Mouse (Mus musculus) midbrain, postnatal 0 days (tissue): Measurements from ENCODE around the gene H2-Ab1. TPM values are rescaled to one million over a fixed set of nuclear protein-coding genes. Genes with fewer than 3 reads are reported as not detected.
A peak's percentile ranks its signal among the peaks of the same experiment; 100 is the strongest.
"Not testable (repeated sequence)": the region's sequence is repeated elsewhere in the genome, so short reads cannot be mapped to it uniquely, and the experiment has no call there.

Experiments used
- ATAC-seq: fragments of 200-750 bp; cut with Nextera tagmentation; 2 replicates; pipeline ENCODE4 v1.8.0; 2017; ENCODE audit warnings: moderate number of reproducible peaks, mild to moderate bottlenecking, moderate TSS enrichment, moderate library complexity; ENCODE audit not compliant: low FRiP score
- DNase-seq: peaks from one replicate; pipeline ENCODE4 v3.0.0-alpha.2; 2015; ENCODE audit warnings: low spot score
- H3K27ac ChIP-seq: fragments of 300-500 bp; sonication (generic); 2 replicates; pipeline ENCODE4 v1.5.1; 2014; ENCODE audit warnings: low read depth, mild to moderate bottlenecking, low read length, mixed read lengths
- H3K27me3 ChIP-seq: fragments of 300-500 bp; sonication (generic); 2 replicates; pipeline ENCODE4 v1.6.1; 2014; ENCODE audit warnings: low read length, control low read depth, mixed read lengths; ENCODE audit not compliant: insufficient read depth
- H3K36me3 ChIP-seq: fragments of 300-500 bp; sonication (generic); 2 replicates; pipeline ENCODE4 v1.6.1; 2014; ENCODE audit warnings: low read length, control low read depth, mixed read lengths; ENCODE audit not compliant: insufficient read depth
- H3K4me1 ChIP-seq: fragments of 300-500 bp; sonication (generic); 2 replicates; pipeline ENCODE4 v1.6.1; 2014; ENCODE audit warnings: mild to moderate bottlenecking, control low read depth, antibody characterized with exemption, low read length, mixed read lengths; ENCODE audit not compliant: insufficient read depth
- H3K4me2 ChIP-seq: fragments of 300-500 bp; sonication (generic); 2 replicates; pipeline ENCODE4 v1.6.1; 2014; ENCODE audit warnings: low read depth, mild to moderate bottlenecking, low read length, mixed read lengths; ENCODE audit not compliant: poor library complexity, severe bottlenecking
- H3K4me3 ChIP-seq: fragments of 300-500 bp; sonication (generic); 2 replicates; pipeline ENCODE4 v1.5.1; 2014; ENCODE audit warnings: low read depth, mild to moderate bottlenecking, low read length, moderate library complexity
- H3K9ac ChIP-seq: fragments of 300-500 bp; sonication (generic); replicated peaks from 2 replicates; pipeline ENCODE4 v1.6.1; 2014; ENCODE audit warnings: mild to moderate bottlenecking, low read length, moderate library complexity, mixed read lengths; ENCODE audit not compliant: poor library complexity, severe bottlenecking
- H3K9me3 ChIP-seq: fragments of 300-500 bp; sonication (generic); 2 replicates; pipeline ENCODE4 v1.6.1; 2016; ENCODE audit warnings: low read length, control low read depth
- CTCF ChIP-seq: IDR thresholded peaks from 2 replicates; pipeline ENCODE4 v1.5.1; 2016; ENCODE audit warnings: antibody characterized with exemption, mild to moderate bottlenecking
- WGBS: fragments of 180-500 bp; shearing (Covaris S2); extraction: QIAGEN DNeasy Blood & Tissue Kit; methylation state at CpG from one replicate; pipeline ENCODE4 v1.1.7; 2014; 5-methylcytosine and 5-hydroxymethylcytosine counted together
- polyA plus RNA-seq: library from polyadenylated mRNA; unstranded; fragments of >200 nt; fragmentation: Nextera tagmentation; extraction: Ambion mirVana; gene quantifications from 2 replicates; pipeline ENCODE4 v1.2.1, GENCODE M21; 2015
- total RNA-seq: library from RNA; depleted of rRNA; stranded (reverse); fragments of >200 nt; gene quantifications from 2 replicates; pipeline ENCODE4 v1.2.3, GENCODE M21; 2014

H2-Ab1 gene
- total and polyA plus RNA-seq, 2 experiments from 2014 or later, result 1.4 to 1.5 TPM

GRCm38 (mm10) chr17:34309225-34309624 is 51.7 kb downstream of the H2-Ab1 start:
- ATAC-seq, result no peak
- WGBS, result 27% methylated on average over 10 of the region's 10 CpGs
- peak overlapping the region; percentile 68 for H3K27ac ChIP-seq

GRCm38 (mm10) chr17:34309683-34310385 is 52.3 kb downstream of the H2-Ab1 start:
- Histone ChIP-seq H3K27ac (peak overlapping the region; percentile 68), H3K9me3 (no peaks in the 10 kb centered on the region), H3K36me3 (no peaks in the 10 kb centered on the region), H3K4me2 (peak overlapping the region; percentile 63), H3K27me3 (no peaks in the 10 kb centered on the region), H3K4me3 (peak overlapping the region; percentile 48), H3K4me1 (no peaks in the 10 kb centered on the region; the same call in 1 of the 2 replicates), H3K9ac (peak overlapping the region; percentile 70)
- peak; percentile 69 for DNase-seq
- 28% methylated on average over 38 of the region's 38 CpGs for WGBS
- ATAC-seq, result peak; percentile 72
- TF ChIP-seq CTCF, result no peak

More at GRCm38 (mm10) chr17:34309225-34309624, 51.7 kb downstream of the H2-Ab1 start:
- Histone ChIP-seq H3K9me3 (no peaks in the 10 kb centered on the region), H3K36me3 (no peaks in the 10 kb centered on the region), H3K4me1 (no peaks in the 10 kb centered on the region; the same call in 1 of the 2 replicates), H3K4me2 (peak overlapping the region; percentile 63), H3K9ac (peak overlapping the region; percentile 70), H3K4me3 (peak overlapping the region; percentile 48), H3K27me3 (no peaks in the 10 kb centered on the region)
- no peak for DNase-seq
- TF ChIP-seq CTCF, result no peak

- H3K36me3 ChIP-seq, ATAC-seq, H3K4me3 ChIP-seq, H3K27me3 ChIP-seq, H3K27ac ChIP-seq, DNase-seq, H3K4me1 ChIP-seq, H3K9me3 ChIP-seq, H3K9ac ChIP-seq, H3K4me2 ChIP-seq: not testable (repeated sequence)
- 82% methylated on average over 3 of the region's 3 CpGs for WGBS
These were observed 53.0 kb downstream of the H2-Ab1 start for GRCm38 (mm10) chr17:34310526-34310925.

- Histone ChIP-seq H3K4me3 (no peak overlapping the region), H3K36me3 (no peaks in the 10 kb centered on the region), H3K4me1 (no peaks in the 10 kb centered on the region; the same call in 1 of the 2 replicates), H3K9me3 (no peaks in the 10 kb centered on the region), H3K27ac (no peak overlapping the region), H3K9ac (no peak overlapping the region), H3K27me3 (no peaks in the 10 kb centered on the region), H3K4me2 (no peak overlapping the region)
- no peak for TF ChIP-seq CTCF
- 91% methylated on average over 1 of the region's 1 CpGs for WGBS
- DNase-seq, result no peak
- no peak for ATAC-seq
These were observed 54.7 kb downstream of the H2-Ab1 start for GRCm38 (mm10) chr17:34312185-34312584.

- H3K9ac ChIP-seq, result no peak overlapping the region
- H3K27me3 ChIP-seq, result no peaks in the 10 kb centered on the region
- WGBS, result 42% methylated on average over 3 of the region's 3 CpGs
- no peak overlapping the region for H3K4me3 ChIP-seq
- H3K4me2 ChIP-seq, result no peak overlapping the region
- DNase-seq (peak; percentile 76), ATAC-seq (peak; percentile 62)
- no peaks in the 10 kb centered on the region; the same call in 1 of the 2 replicates for H3K4me1 ChIP-seq
- H3K9me3 ChIP-seq, result no peaks in the 10 kb centered on the region
- H3K36me3 ChIP-seq, result no peaks in the 10 kb centered on the region
- peak; percentile 96 for TF ChIP-seq CTCF
- H3K27ac ChIP-seq, result no peak overlapping the region
These were observed 55.9 kb downstream of the H2-Ab1 start for GRCm38 (mm10) chr17:34313393-34313792.

GRCm38 (mm10) chr17:34314286-34314685 is 56.8 kb downstream of the H2-Ab1 start:
- Histone ChIP-seq H3K9me3 (no peaks in the 10 kb centered on the region), H3K4me3 (no peak overlapping the region), H3K27ac (no peak overlapping the region), H3K4me1 (no peaks in the 10 kb centered on the region; the same call in 1 of the 2 replicates), H3K4me2 (no peak overlapping the region), H3K9ac (no peak overlapping the region), H3K27me3 (no peaks in the 10 kb centered on the region), H3K36me3 (no peaks in the 10 kb centered on the region)
- DNase-seq (no peak), ATAC-seq (no peak)
- 63% methylated on average over 9 of the region's 9 CpGs for WGBS
- TF ChIP-seq CTCF, result no peak
